Mouse (Mus musculus): Measurements from ENCODE around the gene Msh4.

Msh4 gene

GRCm38 (mm10) chr3:153808406-153808805 is 97.5 kb downstream of the Msh4 start:
- no peak for DNase-seq (ENCODE audit: low spot score)

GRCm38 (mm10) chr3:153807444-153808149 is 98.3 kb downstream of the Msh4 start:
- no peak for DNase-seq (ENCODE audit: low spot score)

All from MN1 (cell line).